Mouse (Mus musculus): Measurements from ENCODE around the gene Slco4c1. TPM values are rescaled to one million over a fixed set of nuclear protein-coding genes. Genes with fewer than 3 reads are reported as not detected.

The Slco4c1 gene
- polyA plus RNA-seq, 1 experiment: 1.1 TPM

GRCm38 (mm10) chr1:96773712-96774111 is 98.3 kb downstream of the Slco4c1 start:
- DNase-seq: no peak
- TF ChIP-seq CTCF (conservative IDR thresholded peaks at IDR 0.05; ENCODE audit: insufficient read depth, insufficient read length, low read depth, low read length): no peak
- TF ChIP-seq POLR2A (IDR thresholded peaks at IDR 0.05; ENCODE audit: low read depth, low read length): no peak
- WGBS: 88% methylated on average over 5 of the region's 5 CpGs
- no peak overlapping the region for H3K27ac ChIP-seq (ENCODE audit: insufficient read depth, low read depth, low read length)
- no peak overlapping the region for H3K4me3 ChIP-seq (ENCODE audit: insufficient read depth, low read depth, low read length)
- H3K4me1 ChIP-seq (ENCODE audit: control insufficient read depth, insufficient read depth, low read length): no peaks in the 10 kb centered on the region
- no peaks in the 10 kb centered on the region for H3K36me3 ChIP-seq (ENCODE audit: control insufficient read depth, insufficient read depth, low read length)
- no peaks in the 10 kb centered on the region for H3K27me3 ChIP-seq (replicated peaks; ENCODE audit: control insufficient read depth, insufficient read depth, low read length)

GRCm38 (mm10) chr1:96770283-96770682 is 101.7 kb downstream of the Slco4c1 start:
- no peak overlapping the region for H3K27ac ChIP-seq (ENCODE audit: insufficient read depth, low read depth, low read length)
- no peak for DNase-seq
- WGBS: 75% methylated on average over 1 of the region's 1 CpGs
- no peak for TF ChIP-seq POLR2A (IDR thresholded peaks at IDR 0.05; ENCODE audit: low read depth, low read length)
- TF ChIP-seq CTCF (conservative IDR thresholded peaks at IDR 0.05; ENCODE audit: insufficient read depth, insufficient read length, low read depth, low read length): no peak
- no peak overlapping the region for H3K4me3 ChIP-seq (ENCODE audit: insufficient read depth, low read depth, low read length)
- H3K4me1 ChIP-seq (ENCODE audit: control insufficient read depth, insufficient read depth, low read length): no peaks in the 10 kb centered on the region
- no peaks in the 10 kb centered on the region for H3K36me3 ChIP-seq (ENCODE audit: control insufficient read depth, insufficient read depth, low read length)
- no peaks in the 10 kb centered on the region for H3K27me3 ChIP-seq (replicated peaks; ENCODE audit: control insufficient read depth, insufficient read depth, low read length)

- Histone ChIP-seq H3K36me3 (ENCODE audit: control insufficient read depth, insufficient read depth, low read length) (no peaks in the 10 kb centered on the region), H3K4me1 (ENCODE audit: control insufficient read depth, insufficient read depth, low read length) (no peaks in the 10 kb centered on the region), H3K4me3 (ENCODE audit: insufficient read depth, low read depth, low read length) (no peak overlapping the region), H3K27me3 (replicated peaks; ENCODE audit: control insufficient read depth, insufficient read depth, low read length) (no peaks in the 10 kb centered on the region), H3K27ac (ENCODE audit: insufficient read depth, low read depth, low read length) (no peak overlapping the region)
- 6% methylated on average over 4 of the region's 4 CpGs for WGBS
- no peak for TF ChIP-seq CTCF (conservative IDR thresholded peaks at IDR 0.05; ENCODE audit: insufficient read depth, insufficient read length, low read depth, low read length)
- no peak for DNase-seq
Observed at GRCm38 (mm10) chr1:96768264-96768663, 103.7 kb downstream of the Slco4c1 start.

- Histone ChIP-seq H3K4me1 (ENCODE audit: control insufficient read depth, insufficient read depth, low read length) (no peaks in the 10 kb centered on the region), H3K27ac (ENCODE audit: insufficient read depth, low read depth, low read length) (no peak overlapping the region), H3K4me3 (ENCODE audit: insufficient read depth, low read depth, low read length) (no peak overlapping the region), H3K27me3 (replicated peaks; ENCODE audit: control insufficient read depth, insufficient read depth, low read length) (no peaks in the 10 kb centered on the region), H3K36me3 (ENCODE audit: control insufficient read depth, insufficient read depth, low read length) (no peaks in the 10 kb centered on the region)
- no peak for DNase-seq
- TF ChIP-seq POLR2A (IDR thresholded peaks at IDR 0.05; ENCODE audit: low read depth, low read length) (no peak), CTCF (conservative IDR thresholded peaks at IDR 0.05; ENCODE audit: insufficient read depth, insufficient read length, low read depth, low read length) (no peak)
- 27% methylated on average over 1 of the region's 1 CpGs for WGBS
Observed at GRCm38 (mm10) chr1:96766535-96766934, 105.4 kb downstream of the Slco4c1 start.
